Mouse (Mus musculus): Measurements from ENCODE around the gene Tnfrsf19. TPM values are rescaled to one million over a fixed set of nuclear protein-coding genes. Genes with fewer than 3 reads are reported as not detected.
A peak's percentile ranks its signal among the peaks of the same experiment; 100 is the strongest.

The Tnfrsf19 gene
- polyA plus RNA-seq, 1 experiment from 2014 or later = 37.2 TPM

DNA sequence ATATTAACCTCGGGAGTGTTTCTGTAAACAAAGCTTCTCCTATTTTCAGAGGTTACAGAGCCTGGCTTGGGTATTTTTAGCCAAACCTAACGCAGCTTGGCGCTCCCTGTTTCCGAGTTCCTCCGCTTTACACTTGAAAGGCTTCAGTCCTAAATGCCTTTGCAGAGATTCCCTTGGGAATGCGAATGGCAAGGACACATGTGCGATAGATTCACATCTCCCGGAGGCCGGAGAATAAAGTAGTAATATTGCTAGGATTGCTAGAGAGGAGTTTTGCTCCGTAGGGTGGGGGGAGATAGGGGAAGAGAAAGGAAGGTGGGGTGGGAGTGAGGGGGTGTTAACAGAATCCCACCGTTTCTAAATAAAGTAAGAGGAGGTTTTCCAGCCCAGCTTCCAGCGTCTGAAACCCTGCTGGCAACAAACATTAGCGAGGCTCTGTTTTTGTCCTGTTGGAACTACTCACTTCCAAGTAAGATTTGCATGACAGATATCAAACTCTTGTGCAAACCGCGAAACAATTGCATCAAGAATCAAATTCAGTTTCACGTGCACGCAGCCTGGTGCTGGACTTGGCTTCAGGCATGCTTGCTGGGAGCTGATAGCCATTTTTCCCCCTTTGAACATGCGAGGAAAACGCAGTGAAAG, 722 bp downstream of the Tnfrsf19 start:
- WGBS = under 1% methylated on average over 19 of the region's 19 CpGs
- Histone ChIP-seq H3K27ac (replicated peaks) (peak overlapping the region; percentile 91), H3K4me1 (peaks cover 59% of the 10 kb centered on the region), H3K36me3 (replicated peaks) (no peaks in the 10 kb centered on the region), H3K4me3 (peak overlapping the region; percentile 62), H3K9me3 (no peaks in the 10 kb centered on the region), H3K27me3 (replicated peaks; ENCODE audit: low read depth, poor library complexity, severe bottlenecking) (peaks cover 31% of the 10 kb centered on the region)
- DNase-seq (ENCODE audit: low spot score) = peak; percentile 55

DNA sequence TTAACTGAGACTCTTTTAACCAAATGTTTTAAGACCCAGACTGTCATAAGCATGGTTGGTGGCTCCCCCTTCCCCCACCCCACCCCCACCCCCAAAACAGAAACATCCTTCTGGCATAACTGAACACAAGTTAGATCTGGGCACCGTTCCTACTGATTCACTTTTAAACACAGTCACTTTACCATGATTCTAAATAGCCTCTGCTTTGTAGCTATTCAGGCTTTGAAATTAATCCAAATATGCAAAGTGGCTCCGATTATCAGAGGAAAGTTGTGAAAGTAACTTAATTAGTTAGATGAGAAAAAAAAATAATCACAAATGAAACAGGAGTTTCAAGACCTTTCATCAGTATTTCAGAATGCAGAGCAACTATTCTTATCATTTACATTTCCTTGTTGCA, 2.0 kb downstream of the Tnfrsf19 start:
- Histone ChIP-seq H3K27ac (replicated peaks) (peak overlapping the region; percentile 91), H3K27me3 (replicated peaks; ENCODE audit: low read depth, poor library complexity, severe bottlenecking) (peaks cover 32% of the 10 kb centered on the region), H3K4me1 (peaks cover 62% of the 10 kb centered on the region), H3K36me3 (replicated peaks) (no peaks in the 10 kb centered on the region; the same call in 1 of the 2 replicates), H3K9me3 (no peaks in the 10 kb centered on the region), H3K4me3 (peak overlapping the region; percentile 62)
- no peak for DNase-seq (ENCODE audit: low spot score)
- WGBS = 18% methylated on average over 2 of the region's 2 CpGs

DNA sequence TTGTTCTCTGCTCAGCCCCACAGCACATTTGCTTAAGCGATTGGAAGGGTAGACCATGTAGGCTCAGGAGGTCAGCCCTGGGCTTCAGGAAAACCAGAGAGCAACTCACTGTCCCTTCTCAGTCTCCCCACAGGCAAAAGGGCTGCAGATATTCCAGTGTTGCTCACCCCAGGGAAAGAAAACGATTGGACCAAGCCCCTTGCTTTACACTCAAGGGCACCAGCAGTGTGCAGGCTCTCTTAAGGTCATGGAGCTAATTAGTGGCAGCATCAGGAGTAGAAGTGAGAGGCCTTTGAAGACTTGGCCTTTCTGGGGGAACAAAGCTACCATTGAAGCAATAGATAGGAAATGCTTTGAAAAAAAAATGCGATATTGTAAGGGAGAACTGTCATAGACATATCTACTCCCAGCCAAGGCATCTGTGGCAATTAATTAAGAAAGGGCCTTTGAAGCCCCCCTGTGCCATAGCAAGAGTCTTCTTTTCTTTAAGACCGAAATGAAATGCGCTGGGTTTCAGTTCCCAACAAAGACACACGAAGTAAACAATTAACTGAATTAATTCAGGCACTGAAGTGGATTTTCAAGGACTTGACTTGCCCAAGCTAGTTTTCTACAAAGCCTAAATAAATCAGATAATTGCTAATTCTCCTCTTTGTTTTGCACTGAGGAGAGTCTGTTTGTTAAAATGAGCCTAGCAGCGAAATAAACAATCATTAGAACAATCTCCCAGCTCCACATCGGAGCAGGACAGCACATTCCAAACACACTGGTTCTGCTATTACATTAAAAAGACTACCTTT, 2.6 kb downstream of the Tnfrsf19 start:
- no peaks in the 10 kb centered on the region; the same call in 1 of the 2 replicates for H3K36me3 ChIP-seq (replicated peaks)
- peaks cover 35% of the 10 kb centered on the region for H3K27me3 ChIP-seq (replicated peaks; ENCODE audit: low read depth, poor library complexity, severe bottlenecking)
- WGBS = 4% methylated on average over 8 of the region's 8 CpGs
- peak overlapping the region; percentile 62 for H3K4me3 ChIP-seq
- peaks cover 63% of the 10 kb centered on the region for H3K4me1 ChIP-seq
- H3K27ac ChIP-seq (replicated peaks) = peak overlapping the region; percentile 91
- H3K9me3 ChIP-seq = no peaks in the 10 kb centered on the region
- DNase-seq (ENCODE audit: low spot score) = peak; percentile 55

DNA sequence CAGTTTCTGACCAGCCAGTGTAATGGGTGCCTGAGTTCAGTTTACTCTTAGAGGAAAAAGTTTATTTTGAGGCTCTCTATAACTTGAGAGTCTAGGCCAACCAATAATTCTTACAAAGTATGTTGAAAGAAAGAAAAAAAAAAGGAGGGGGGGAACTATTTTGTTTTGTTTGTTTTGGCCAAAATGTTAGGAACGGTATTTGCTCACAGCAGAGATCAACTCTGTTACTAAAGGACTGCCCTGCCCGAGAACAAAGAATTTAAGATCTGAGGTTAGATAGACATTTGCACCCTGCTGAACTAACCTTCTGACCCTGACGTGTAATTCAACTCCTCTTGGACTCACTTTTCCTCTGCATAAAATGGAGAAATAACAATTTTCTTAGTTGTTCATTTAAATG, 4.0 kb downstream of the Tnfrsf19 start:
- DNase-seq (ENCODE audit: low spot score) = no peak
- WGBS = 22% methylated on average over 3 of the region's 3 CpGs
- Histone ChIP-seq H3K9me3 (no peaks in the 10 kb centered on the region), H3K4me3 (no peak overlapping the region), H3K4me1 (peaks cover 64% of the 10 kb centered on the region), H3K36me3 (replicated peaks) (no peaks in the 10 kb centered on the region; the same call in 1 of the 2 replicates), H3K27ac (replicated peaks) (peak overlapping the region; percentile 48; the same call in 1 of the 2 replicates), H3K27me3 (replicated peaks; ENCODE audit: low read depth, poor library complexity, severe bottlenecking) (peaks cover 30% of the 10 kb centered on the region)

DNA sequence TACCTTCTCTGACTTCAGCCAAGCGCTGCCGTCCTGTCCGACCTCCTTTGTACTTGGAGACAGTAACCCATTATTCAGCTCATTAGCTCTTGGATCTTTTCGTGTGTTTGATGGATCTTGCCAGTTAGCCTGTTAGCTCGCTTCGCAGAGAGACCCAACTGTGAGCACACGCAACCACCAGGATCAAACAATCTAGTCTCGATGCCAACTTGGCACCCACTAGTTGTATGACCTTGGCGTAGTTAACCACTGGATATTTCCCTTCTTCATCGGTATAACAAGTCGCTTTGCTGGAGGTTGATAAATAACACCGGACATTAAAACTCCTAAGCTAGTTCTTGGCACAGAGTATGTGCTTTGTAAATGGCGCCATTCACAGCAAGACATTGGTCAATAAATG, 6.1 kb downstream of the Tnfrsf19 start:
- H3K27ac ChIP-seq (replicated peaks) = no peak overlapping the region
- peaks cover 61% of the 10 kb centered on the region for H3K4me1 ChIP-seq
- no peaks in the 10 kb centered on the region; the same call in 1 of the 2 replicates for H3K36me3 ChIP-seq (replicated peaks)
- no peaks in the 10 kb centered on the region for H3K9me3 ChIP-seq
- no peak overlapping the region for H3K4me3 ChIP-seq
- 86% methylated on average over 13 of the region's 13 CpGs for WGBS
- no peak for DNase-seq (ENCODE audit: low spot score)
- peaks cover 30% of the 10 kb centered on the region; the same call in 1 of the 2 replicates for H3K27me3 ChIP-seq (replicated peaks; ENCODE audit: low read depth, poor library complexity, severe bottlenecking)

DNA sequence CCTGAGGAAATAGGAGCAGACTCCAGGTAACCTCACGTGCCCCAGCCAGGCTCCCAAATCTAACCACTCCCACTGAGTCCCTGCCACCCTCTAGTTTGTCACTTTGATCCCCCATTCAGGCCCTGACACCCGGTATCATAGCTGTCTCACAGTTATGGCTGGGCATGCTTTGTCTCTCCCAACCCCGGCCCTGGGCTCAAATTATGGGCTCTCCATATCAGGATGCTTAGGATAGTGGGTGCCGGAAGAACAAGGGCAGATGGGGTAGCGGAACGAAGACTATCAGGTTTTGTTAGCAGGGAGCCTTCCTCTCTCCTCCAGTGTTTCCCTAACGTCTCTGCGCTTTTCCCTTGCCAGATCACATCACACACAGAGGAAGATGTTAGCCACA, 8.2 kb downstream of the Tnfrsf19 start:
- Histone ChIP-seq H3K4me3 (peak overlapping the region; percentile 65), H3K27ac (replicated peaks) (peak overlapping the region; percentile 74), H3K9me3 (no peaks in the 10 kb centered on the region), H3K27me3 (replicated peaks; ENCODE audit: low read depth, poor library complexity, severe bottlenecking) (peaks cover 27% of the 10 kb centered on the region; the same call in 1 of the 2 replicates), H3K36me3 (replicated peaks) (no peaks in the 10 kb centered on the region; the same call in 1 of the 2 replicates), H3K4me1 (peaks cover 45% of the 10 kb centered on the region)
- DNase-seq (ENCODE audit: low spot score) = no peak
- 27% methylated on average over 8 of the region's 8 CpGs for WGBS

DNA sequence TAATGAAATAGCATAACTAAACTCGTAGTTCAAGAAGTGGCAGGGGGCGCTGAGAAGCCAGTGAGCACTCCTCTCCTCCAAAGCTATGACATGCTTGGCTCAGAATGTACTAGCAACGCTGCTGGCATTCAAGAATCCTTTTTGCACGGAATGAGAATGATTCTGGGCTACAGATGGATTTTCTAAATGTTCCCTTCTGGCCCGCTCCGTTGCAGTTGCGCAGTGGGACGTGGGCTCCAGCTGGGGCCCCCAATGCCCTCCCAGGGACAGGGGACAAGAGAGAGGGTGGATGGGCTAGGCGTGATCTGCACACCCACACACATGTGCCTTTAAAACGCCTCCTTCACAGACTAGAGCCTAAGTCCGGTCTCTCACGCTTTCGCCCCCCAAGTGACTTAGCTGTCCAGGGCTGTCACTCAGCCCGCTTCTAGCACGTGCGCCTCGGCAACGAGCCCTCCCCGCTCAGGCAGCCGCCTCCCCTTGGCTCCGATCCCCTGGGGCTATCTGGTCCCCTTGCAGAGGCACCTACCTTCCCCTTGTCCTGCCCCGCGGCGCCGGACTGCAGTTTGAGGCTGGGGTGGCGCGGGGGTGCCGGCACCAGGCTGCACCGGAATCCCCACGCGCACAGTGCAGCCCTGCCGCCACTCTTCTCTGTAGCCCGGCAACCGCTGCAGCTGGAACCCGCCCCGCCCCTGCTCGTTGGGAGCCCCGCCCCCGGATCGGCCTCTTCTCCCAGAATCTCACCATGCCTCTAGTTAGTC, 8.8 kb downstream of the Tnfrsf19 start:
- Histone ChIP-seq H3K27ac (replicated peaks) (peak overlapping the region; percentile 74), H3K4me3 (peak overlapping the region; percentile 65), H3K36me3 (replicated peaks) (no peaks in the 10 kb centered on the region; the same call in 1 of the 2 replicates), H3K4me1 (peaks cover 43% of the 10 kb centered on the region), H3K27me3 (replicated peaks; ENCODE audit: low read depth, poor library complexity, severe bottlenecking) (peaks cover 27% of the 10 kb centered on the region; the same call in 1 of the 2 replicates), H3K9me3 (no peaks in the 10 kb centered on the region)
- under 1% methylated on average over 40 of the region's 40 CpGs for WGBS
- DNase-seq (ENCODE audit: low spot score) = peak; percentile 87

DNA sequence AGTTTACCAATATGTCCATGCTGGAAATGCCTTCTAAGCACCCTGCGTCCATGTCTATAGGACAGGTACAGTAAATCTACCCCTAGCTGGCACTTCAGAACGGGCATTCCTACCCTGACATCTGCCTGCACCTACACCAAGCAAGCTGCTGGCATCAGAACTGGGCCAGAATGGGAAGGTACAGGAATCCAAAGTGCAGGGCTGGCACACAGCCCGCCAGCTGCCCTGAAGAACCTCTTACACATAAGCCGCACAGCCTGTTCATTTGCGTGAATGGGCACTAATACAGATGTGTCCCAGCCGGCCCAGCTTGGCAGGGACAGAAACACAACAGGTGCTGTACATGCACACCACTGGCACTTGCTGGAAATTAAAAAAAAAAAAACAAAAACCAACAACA, 15.9 kb downstream of the Tnfrsf19 start:
- no peak overlapping the region for H3K27ac ChIP-seq (replicated peaks)
- no peak for DNase-seq (ENCODE audit: low spot score)
- H3K36me3 ChIP-seq (replicated peaks) = peaks cover 3% of the 10 kb centered on the region; the same call in 1 of the 2 replicates
- no peak overlapping the region for H3K4me3 ChIP-seq
- H3K27me3 ChIP-seq (replicated peaks; ENCODE audit: low read depth, poor library complexity, severe bottlenecking) = no peaks in the 10 kb centered on the region
- WGBS = 96% methylated on average over 6 of the region's 6 CpGs
- H3K4me1 ChIP-seq = peaks cover 7% of the 10 kb centered on the region
- H3K9me3 ChIP-seq = no peaks in the 10 kb centered on the region

DNA sequence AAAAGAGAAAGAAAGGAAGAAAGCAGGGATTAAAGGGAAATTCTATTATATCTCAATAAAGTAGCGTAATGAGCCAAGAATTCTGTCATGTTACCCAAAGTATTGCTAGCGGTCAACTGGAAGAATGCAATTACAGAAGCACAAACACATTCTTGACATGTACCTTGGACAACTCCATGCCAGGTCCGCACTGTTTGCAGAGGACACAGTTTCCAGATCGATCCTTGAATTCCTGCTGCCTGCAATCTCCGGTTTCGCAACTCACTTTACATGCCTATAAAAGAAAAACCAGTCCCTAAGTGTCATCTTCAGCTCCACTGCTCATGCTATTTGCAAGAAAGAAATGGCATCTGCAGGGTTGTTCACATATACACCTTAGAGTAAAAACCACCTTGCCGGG, 22.3 kb downstream of the Tnfrsf19 start:
- WGBS = 91% methylated on average over 7 of the region's 7 CpGs
- no peak overlapping the region for H3K27ac ChIP-seq (replicated peaks)
- peaks cover 9% of the 10 kb centered on the region for H3K4me1 ChIP-seq
- H3K9me3 ChIP-seq = no peaks in the 10 kb centered on the region
- DNase-seq (ENCODE audit: low spot score) = no peak
- no peak overlapping the region for H3K4me3 ChIP-seq
- peaks cover 37% of the 10 kb centered on the region for H3K36me3 ChIP-seq (replicated peaks)
- H3K27me3 ChIP-seq (replicated peaks; ENCODE audit: low read depth, poor library complexity, severe bottlenecking) = no peaks in the 10 kb centered on the region

DNA sequence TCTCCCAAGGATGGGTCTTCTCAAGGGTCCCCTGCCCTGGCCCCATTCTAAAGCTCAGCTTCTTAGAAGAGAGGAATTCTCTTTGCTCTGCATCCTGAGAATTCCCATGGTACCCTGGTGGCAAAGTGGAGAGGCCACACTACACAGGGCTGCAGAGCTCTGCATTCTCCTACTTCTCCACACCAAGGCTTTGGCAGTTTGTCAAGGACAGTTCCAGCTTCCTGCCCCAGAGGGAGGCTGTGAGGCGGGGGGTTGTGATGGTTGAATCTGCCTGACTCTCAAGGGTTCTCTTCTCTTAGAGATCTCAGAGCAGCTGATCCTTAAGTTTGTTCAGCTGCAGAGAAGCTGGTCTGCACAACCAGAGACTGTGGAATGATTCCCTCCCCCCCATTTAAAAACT, 23.9 kb downstream of the Tnfrsf19 start:
- no peak for DNase-seq (ENCODE audit: low spot score)
- WGBS = 90% methylated on average over 1 of the region's 1 CpGs
- peaks cover 14% of the 10 kb centered on the region for H3K4me1 ChIP-seq
- no peak overlapping the region for H3K4me3 ChIP-seq
- H3K27me3 ChIP-seq (replicated peaks; ENCODE audit: low read depth, poor library complexity, severe bottlenecking) = no peaks in the 10 kb centered on the region
- no peaks in the 10 kb centered on the region for H3K9me3 ChIP-seq
- H3K36me3 ChIP-seq (replicated peaks) = peaks cover 37% of the 10 kb centered on the region
- no peak overlapping the region for H3K27ac ChIP-seq (replicated peaks)

DNA sequence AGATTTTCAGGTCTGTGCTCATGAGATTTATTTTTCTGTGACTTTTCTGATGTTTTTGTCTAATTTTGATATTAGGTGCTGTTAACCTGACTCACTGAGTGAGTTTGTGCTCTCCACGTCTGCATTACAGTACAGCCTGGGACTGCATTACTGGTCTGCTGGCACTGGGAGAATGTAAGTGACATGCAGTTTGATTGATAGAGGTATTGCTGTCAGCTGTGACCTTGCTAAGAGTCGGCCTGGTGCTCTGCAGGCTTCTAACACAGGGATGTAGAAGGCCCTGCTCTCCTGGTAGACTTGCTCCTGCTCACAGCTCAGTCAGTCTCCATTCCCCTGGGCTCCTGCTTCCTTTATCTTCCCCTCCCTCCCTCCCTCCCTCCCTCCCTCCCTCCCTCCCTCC, 25.3 kb downstream of the Tnfrsf19 start:
- Histone ChIP-seq H3K27me3 (replicated peaks; ENCODE audit: low read depth, poor library complexity, severe bottlenecking) (peaks cover 9% of the 10 kb centered on the region; the same call in 1 of the 2 replicates), H3K9me3 (no peaks in the 10 kb centered on the region), H3K27ac (replicated peaks) (no peak overlapping the region), H3K36me3 (replicated peaks) (peaks cover 37% of the 10 kb centered on the region), H3K4me1 (peaks cover 18% of the 10 kb centered on the region), H3K4me3 (no peak overlapping the region)
- 85% methylated on average over 2 of the region's 2 CpGs for WGBS
- DNase-seq (ENCODE audit: low spot score) = no peak

DNA sequence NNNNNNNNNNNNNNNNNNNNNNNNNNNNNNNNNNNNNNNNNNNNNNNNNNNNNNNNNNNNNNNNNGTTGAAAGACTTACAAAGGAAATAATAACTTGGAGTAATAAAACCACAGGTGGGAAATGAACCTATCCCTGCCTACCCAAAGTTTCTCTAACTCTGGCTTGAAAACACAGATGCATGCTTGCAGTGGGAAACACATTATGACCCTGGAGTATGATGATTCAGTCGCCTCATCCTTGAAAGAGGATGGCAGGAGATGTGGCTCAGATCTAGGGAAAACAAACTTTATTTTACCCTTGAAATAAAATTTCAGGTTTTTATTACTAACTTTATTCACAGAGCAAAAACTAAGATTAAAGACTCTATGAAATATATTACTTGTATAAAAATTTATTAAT, 26.4 kb downstream of the Tnfrsf19 start:
- H3K27me3 ChIP-seq (replicated peaks; ENCODE audit: low read depth, poor library complexity, severe bottlenecking) = peaks cover 17% of the 10 kb centered on the region; the same call in 1 of the 2 replicates
- 89% methylated on average over 1 of the region's 1 CpGs for WGBS
- no peak overlapping the region for H3K4me3 ChIP-seq
- H3K27ac ChIP-seq (replicated peaks) = no peak overlapping the region
- H3K36me3 ChIP-seq (replicated peaks) = peaks cover 37% of the 10 kb centered on the region
- DNase-seq (ENCODE audit: low spot score) = no peak
- no peaks in the 10 kb centered on the region for H3K9me3 ChIP-seq
- H3K4me1 ChIP-seq = peaks cover 18% of the 10 kb centered on the region

Measured in embryonic facial prominence, embryonic 10.5 days (tissue).